Mouse (Mus musculus) spleen, embryonic (tissue): ENCODE results near the gene Pigr.

Experiments
- CTCF ChIA-PET: fragments of 350-600 bp; sonication (Branson Sonifier 250); formaldehyde crosslinking; loops from one replicate; lab custom pipeline; 2022; lab: Charles Lee

The Pigr gene

DNA sequence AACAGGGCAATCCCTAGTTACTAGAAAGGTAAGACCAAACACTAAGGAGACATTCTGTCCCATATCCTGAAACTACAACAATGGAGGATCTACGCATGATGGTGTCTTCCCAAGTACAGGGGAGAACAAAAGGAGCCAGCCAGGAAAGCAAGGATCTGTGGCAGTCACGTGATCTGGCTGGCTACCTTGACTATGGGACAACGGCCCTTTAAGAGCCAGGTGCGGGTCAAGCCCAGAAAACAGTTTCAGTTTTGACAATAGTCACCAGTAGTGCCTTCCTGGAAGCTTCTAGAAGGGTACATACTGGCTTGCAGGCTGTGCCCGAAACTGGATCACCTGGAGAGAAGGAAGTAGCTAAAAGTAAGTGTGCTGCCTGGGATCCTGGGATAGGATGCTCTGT, at the start of gene Pigr:
TSS of gene Pigr (plus strand) at position 237 of the 400 bp plus-strand sequence.
- CTCF ChIA-PET: no interaction called here

DNA sequence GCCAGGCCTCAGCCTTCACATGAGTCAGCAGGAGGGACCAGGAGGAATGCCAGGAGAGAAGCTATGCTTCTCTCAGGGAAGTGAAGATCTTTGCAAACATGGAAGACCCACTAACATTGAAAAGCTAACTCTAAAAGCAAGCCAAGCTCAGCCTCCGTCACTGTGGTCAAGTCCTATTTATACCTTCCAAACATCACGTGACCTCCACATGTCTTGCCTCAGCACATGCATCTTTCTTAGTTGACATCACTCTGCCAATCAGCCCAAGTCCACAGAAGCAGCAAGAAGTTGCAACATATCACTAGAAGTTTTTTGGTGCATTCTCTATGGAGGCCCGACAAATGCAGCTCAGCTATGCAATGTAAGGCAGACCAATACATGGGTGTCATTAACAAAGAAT, 46.6 kb upstream of the Pigr start:
- CTCF ChIA-PET: no interaction called here

DNA sequence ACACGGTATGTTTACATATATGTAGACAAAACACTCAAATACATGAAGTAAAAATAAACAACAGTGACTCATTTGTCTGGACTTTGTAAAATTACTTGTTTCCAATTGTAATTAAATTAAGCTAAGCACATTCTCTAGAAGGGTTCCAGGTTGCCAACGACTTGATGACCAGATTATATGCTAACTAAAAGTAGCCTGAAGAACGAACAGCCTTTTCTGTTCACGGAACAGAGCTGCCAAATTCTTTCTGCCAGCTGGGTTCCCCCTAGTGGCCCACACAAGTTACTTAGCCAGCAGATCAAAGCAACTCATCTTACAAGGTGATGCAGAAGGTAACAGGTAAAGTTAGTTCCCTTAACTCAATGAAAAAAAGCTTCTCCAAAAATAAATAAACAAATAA, 42.4 kb upstream of the Pigr start:
- CTCF ChIA-PET: interaction anchor here (1.7 kb wide), 1 partner anchor 14 kb away, joined by 7 read pairs; no protein-coding TSS in a partner anchor

DNA sequence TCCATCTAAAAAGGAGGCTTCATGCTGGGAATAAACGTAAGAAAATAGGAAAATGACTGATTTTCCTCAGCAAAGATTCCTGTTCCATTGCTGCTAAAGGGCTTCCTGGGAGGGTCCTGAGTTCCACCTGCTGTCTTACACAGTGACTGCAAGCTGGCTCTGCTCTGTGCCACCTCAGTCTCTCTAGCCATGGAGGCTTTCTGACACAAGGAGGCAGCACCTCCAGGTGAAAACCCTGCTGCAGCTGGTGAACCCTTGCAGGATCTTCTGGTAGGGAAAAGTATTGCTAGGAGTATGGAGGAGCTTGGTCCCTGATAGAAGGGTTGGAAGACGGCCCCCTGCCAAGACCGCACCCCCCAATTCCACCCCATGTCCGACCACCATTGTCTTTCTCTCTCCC, 39.5 kb upstream of the Pigr start:
- CTCF ChIA-PET: interaction anchor here (0.5 to 0.7 kb wide), 2 partner anchors 137 to 251 kb away, joined by 5 to 16 read pairs; no protein-coding TSS in a partner anchor

DNA sequence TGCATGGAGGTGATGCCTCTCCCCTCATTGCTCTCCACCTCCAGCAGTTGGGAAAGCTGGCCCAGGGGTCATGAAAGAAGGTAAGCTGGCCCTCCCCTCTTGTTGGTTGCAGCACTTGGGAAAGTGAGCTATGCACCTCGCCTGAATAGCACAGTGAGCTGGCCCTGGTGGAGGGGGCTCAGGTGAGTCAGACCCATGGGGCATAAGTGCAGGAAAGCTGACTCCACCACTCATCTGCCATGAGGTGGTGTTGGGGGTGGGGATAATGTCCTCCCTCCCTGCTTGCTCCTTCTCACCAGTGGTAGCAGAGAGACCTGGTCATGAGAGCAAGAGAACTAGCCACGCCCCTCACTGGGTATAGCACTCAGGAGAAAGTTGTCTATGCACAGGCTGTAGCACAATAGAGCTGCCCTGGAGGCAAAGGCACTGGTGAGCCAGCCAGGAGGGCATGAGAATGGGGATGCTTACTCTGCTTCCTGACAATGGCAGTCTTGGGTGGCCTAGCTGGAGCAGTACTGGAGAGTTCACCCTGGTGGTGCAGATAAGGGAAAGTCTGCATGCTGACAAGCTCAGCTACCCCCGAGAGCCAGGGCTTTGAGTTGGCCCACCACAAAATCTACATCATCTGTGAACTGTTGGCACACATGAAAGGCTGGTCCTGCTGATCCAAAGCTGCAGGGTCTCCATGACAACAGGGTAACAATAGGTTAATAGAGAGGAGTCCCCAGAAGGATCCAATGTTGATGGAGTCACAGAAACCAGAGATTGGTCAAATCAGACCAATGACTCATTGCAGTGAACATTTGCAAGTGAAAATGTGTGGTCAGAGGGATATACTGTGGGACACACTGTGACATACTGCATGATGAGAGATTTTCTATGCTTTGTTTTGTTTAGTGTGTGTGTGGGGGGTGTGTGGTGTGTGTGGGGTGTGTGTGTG, 36.7 kb upstream of the Pigr start:
- CTCF ChIA-PET: no interaction called here

DNA sequence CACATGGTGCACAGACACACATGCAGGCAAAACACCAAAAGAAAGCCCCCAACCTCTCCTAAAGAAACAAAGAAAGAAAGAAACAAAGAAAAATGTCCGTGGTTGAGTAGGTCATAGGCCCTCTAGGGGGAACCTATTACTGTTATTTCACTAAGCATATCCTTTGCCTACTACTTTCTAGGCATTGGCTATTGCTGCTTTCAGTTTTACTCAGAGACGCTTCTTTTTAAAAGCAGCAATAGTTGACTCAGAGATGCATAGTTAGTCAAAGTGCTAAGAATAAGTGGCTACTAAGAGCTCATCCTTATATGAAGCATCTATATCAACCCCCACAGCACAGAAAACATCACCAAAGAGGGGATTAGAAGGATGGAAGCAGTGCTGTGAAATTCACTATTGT, 31.2 kb upstream of the Pigr start:
- CTCF ChIA-PET: interaction anchor here (0.6 kb wide), 1 partner anchor 412 kb away, joined by 3 read pairs; no protein-coding TSS in a partner anchor

DNA sequence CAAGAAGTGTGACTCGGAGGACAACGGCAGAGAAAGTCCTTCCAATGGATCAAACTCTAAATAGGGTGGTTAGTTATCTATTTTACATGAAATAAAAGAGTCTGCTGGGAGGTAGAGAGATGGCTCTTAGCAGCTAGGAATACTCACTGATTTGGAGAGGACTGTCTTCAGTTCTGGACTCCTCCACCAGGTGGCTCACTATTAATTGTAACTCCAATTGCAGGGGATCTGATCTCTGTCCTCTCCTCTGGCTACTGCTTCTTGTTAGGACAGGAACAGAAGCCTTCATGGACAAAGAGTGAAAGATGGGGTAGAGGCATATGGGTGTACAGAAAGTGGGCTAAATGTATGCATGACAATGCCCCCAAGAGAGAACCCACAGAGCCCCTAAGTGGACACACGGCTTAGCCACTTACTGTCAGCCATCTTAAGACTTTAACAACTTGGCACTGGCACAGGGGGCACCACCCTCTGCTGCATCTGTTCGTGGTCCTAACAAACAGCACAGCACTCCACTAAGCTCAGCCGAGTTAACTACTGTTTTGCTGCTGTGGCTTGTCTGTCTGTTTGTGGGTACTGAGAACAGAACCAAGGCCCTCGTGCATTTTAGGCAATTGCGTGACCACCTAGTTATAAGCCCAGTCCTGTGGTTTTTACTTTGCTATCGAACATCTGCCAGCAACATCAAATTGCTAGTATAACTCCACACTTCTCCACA, 29.4 kb upstream of the Pigr start:
- CTCF ChIA-PET: interaction anchor here (0.5 to 1.6 kb wide), 2 partner anchors 13 to 81 kb away, joined by 7 to 8 read pairs; no protein-coding TSS in a partner anchor

DNA sequence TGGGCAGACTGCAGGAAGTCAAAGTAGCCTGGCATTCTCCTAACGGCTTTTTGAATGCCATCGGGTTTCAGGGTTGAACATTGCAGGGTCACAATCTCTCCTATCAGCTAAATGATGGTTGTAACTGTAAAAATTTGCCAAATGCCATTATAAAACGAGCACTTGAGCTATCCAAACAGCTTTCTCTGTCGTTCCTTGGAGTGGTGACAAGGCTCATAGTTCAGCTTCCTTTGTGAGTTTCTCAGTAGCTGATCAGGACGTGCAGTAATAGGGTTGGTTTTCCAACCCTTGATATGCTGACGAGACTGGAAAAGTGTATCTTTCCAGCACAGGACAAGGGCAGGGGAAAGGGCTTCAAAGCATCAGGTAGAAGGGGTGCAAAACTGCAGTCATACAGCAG, 28.4 kb upstream of the Pigr start:
- CTCF ChIA-PET: interaction anchor here (0.7 to 1.6 kb wide), 3 partner anchors 14 to 266 kb away, joined by 4 to 7 read pairs (median 4); no protein-coding TSS in a partner anchor

DNA sequence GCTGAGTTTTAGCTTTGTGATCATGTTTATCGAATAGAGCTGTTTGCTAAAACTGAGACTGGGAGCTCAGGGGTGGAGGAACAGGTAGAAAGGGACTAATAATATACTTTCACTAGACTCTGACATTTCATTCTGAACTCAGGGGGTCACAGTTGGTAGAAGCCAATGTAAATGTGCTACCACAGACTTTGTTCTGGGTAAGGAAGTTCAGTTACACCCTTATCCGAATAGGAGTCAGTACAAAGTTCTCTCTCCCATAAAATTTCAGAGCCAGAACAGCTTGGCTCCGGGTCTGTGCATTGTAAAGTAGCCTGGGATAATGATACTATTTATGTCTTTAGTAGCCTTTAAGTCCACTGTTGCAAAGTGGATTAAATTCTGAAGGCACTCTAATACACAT, 27.9 kb upstream of the Pigr start:
- CTCF ChIA-PET: interaction anchor here (0.9 to 1.6 kb wide), 2 partner anchors 15 to 181 kb away, joined by 4 to 7 read pairs; no protein-coding TSS in a partner anchor

DNA sequence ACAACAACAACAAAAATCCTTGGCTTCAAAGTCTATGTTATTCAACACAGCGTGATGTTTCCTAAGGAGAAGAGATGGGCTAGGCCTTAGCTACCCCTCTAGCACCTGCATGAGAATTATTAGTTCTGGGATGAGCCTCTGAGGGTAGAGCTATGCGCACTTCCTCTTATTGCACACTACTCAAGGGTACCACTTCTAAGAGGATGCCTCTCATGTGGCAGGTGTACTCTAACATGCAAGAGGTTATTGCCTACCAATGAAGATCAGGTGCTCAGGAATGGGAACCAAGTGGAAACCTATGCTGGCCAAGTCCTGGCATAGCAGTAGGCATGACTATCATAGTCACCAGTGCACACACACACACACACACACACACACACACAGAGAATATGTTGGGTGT, 27.1 kb upstream of the Pigr start:
- CTCF ChIA-PET: no interaction called here

DNA sequence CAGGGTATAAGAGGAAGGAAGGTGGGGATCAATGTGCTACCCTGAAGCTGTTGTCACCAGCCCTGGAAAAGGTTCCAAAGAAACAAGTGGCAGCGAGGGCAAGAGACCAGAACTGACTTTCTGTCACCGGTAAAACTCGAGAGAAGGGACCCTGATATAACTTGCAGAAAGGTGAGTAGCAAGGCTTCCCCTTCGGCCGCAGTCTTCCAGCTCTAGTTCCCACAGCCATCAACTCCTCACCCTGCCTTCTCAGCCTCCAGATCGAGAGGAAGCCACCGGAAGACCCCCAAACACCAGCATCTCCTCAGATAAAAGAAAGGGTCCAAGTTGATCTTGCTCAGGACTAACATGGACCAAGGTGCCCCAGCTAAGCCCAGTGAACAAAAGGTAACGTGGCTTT, 25.9 kb upstream of the Pigr start, which contains the start of gene Fcamr:
TSS of gene Fcamr (plus strand) at position 301 of the 400 bp plus-strand sequence.
- CTCF ChIA-PET: no interaction called here

DNA sequence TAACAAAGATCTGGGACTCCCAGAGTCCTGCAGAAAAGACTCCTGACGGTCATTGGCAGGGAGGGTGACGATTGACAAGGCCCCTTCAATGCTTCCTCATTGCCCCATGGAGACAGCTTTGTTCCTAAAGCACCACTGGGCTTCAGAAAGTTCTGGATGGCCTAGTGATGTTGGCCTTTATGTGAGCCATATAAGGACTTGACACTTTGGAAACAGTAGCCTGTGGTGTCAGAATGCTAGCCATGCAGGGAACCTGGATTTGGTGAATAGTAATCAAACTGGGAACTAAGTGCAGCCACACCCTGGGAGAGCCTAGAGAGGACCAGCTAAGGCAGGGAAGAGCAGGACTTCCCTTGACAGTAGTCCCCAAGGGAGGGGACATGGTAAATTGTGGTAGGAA, 25.0 kb upstream of the Pigr start:
- CTCF ChIA-PET: no interaction called here

DNA sequence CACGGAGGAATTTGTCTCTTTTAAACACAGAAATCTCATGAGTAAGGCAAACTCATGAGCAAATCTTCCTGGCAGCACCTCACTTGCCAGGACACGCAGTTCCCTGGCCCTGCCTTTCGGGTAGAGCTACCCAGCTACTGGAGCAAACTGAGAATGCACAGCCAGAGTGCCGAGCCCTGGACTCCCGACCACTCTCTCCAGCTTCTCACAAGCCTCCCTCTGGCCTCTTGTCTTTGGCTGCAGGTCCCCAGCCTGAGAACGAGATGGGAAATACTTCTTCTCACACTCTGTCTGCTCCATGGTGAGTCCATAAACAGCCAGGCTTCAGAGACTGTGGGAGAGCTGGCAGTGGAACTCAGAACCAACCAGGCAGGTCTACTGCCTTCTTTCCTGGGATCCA, 23.5 kb upstream of the Pigr start:
- CTCF ChIA-PET: no interaction called here

DNA sequence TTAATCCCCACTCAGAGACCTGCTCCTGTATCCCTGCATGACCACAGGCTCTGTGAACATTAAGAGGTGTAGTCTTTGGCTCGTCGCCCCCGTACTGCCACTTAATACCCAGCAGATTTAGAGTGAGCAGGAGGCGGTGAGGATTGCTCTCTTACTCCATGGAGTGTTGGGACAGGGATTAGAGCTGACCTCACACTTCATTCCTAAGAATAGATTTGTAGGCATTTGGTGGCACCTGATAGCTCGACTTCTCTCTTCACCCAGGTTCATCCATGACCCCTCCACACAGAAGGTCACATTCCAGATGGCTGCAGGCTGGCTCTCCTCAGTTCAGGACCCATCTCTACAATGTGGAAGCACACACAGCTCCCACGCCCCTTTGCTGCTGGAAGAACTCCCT, 22.2 kb upstream of the Pigr start:
- CTCF ChIA-PET: no interaction called here

DNA sequence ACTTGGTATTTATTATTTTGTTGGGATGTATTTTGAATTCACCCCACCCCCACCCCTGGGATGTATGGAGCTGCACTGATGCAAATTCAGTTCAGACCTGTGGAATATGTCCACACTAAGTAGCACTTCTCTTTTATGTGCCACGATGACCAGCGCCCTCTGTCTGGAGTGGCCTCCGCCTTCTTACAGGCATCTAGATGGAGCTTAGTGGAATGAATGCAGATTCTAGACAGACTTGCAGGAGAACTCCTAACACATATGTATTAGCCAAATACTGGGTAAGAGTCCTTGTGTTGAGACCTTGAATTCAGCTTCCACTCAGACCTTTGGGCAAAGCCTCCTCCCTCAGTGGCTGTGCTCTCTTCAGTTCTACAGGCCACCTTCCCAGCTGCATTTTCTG, 15.6 kb upstream of the Pigr start:
- CTCF ChIA-PET: interaction anchor here (0.6 kb wide), 1 partner anchor 66 kb away, joined by 6 read pairs; no protein-coding TSS in a partner anchor

DNA sequence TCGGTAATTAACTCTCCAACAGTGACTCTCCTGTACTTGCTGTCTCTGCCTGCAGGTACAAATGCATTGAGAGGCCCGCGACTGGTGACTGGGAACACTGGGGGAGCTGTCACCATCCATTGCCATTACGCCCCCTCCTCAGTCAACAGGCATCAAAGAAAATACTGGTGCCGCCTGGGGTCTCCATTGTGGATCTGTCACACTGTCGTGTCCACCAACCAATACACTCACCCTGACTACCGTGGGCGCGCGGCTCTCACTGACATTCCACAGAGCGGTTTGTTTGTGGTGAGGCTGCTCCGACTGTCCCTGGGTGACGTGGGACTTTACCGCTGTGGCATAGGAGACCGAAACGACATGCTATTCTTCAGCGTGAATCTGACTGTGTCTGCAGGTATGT, 15.2 kb upstream of the Pigr start:
- CTCF ChIA-PET: interaction anchor here (0.6 kb wide), 1 partner anchor 65 kb away, joined by 6 read pairs; no protein-coding TSS in a partner anchor

DNA sequence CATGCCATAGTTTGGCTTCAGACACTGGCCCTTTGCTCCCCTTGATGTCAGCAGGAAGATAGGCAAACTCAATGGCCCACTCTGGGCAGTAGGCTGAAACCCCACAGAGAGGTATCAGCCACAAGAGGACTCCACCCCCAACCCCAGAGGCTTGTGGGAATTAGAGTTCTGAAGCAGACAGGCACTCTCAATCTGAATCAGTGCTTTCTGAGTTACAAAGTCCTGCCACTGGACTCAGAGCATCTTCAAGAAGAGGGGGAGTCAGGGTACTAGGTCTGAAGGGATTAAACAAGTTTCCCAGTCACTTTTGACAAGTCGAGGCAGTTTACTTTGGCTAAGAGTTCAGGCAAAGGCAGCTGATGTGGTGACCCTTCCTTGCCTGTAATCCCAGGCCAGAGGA, 6.7 kb upstream of the Pigr start:
- CTCF ChIA-PET: interaction anchor here (0.5 to 0.9 kb wide), 3 partner anchors 11 to 333 kb away, joined by 4 read pairs; no protein-coding TSS in a partner anchor

DNA sequence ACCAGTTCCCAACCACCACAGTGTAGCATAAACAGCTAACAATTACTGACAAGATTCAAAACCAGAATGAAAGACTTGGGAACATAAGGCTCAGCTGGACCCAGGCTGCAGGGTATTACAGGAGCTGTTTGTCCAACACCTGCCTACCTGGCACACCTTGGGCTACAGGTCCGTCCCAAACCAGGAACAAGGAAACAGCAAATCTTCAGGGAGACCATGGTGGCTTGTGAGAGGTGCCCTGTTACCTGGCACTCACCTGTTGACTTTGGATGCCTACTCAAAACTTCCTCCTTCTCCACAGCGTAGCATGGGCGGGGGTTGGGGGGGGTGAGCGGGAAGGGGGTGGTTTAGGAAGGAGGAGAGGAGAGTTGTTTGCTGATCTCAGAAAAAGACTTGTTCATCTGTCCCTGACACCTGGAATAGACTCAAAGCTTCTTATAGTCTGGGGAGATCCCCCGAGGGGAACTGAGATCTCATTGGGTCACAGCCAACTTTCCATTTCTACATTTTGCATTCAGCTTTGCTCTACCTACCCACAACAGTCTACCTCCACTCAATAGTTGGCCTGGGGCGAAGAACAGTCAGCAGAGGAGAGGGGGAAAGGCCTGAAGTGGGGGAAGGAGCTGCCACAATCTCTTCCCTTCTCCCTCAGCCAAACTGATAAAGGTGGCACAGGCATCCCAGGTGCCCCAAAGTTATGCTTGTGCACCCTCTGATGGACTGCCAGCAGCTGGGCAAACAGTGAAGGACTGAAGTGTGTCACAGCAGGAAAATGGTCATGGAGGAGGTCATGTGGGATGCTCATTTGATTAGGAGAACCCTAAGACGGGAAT, 6.0 kb upstream of the Pigr start:
- CTCF ChIA-PET: interaction anchor here (0.5 to 0.9 kb wide), 2 partner anchors 54 to 334 kb away, joined by 4 read pairs; no protein-coding TSS in a partner anchor

DNA sequence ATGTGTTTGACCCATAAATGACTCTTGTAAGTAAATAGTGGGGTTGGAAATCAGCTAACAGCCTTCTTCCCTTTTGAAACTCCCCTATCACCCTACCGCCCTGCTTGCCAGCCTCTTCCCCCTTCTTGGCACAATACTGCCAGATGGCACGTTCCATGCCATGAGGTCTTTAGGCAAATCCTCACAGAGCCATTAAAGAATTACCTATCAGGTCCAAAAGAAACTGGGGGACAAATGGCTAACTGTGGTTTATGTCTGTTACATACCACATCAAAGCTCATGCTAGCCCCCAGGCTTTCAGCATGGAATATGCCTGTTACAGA, 5.4 kb upstream of the Pigr start:
- CTCF ChIA-PET: no interaction called here

DNA sequence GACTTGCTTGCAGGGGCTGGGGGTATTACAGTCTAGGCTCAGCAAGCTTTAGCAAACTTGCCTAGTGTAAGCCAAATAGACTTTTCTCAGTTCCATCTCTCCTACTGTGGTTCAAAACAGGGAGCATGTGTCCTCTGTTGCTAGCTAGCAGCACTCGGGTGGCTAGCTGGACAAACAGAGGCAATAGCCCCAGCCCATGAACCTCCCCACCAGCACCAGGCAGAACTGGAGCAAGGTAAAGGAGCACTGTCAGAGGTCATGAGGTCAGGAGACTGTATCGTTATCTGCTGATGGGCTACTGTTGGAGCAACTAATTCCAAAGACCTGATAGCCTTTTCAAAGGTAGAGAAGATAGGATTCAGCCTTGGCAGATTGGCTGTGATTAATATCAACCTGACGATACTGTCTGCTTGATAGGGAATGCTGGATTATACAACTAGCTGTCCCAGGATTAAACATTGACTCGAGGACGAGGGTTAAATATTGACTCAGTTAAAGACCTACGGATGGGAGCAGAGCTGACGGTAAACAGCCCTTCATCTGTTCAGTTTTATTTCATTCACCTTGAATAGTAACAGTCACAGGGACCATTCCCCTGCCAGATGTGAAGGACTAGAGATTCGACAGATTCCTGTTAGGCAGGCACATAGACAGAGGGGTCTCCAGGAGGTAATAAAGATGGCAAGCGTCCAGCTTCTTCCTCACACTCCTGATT, 4.4 kb upstream of the Pigr start:
- CTCF ChIA-PET: no interaction called here
